Mouse (Mus musculus) embryonic facial prominence, embryonic 13.5 days (tissue): ENCODE measurements at regions not wholly inside any gene's neighbourhood (a gene's known extent, or its start where the extent isn't known, plus 50 kb on each side); places are given as distances from the start of the nearest gene placed in this dataset.

Experiments used
- ATAC-seq: fragments of 200-750 bp; cut with Nextera tagmentation; 2 replicates; pipeline ENCODE4 v1.8.0; 2017; ENCODE audit warnings: low read depth; ENCODE audit not compliant: insufficient number of reproducible peaks, insufficient read depth, low FRiP score, low TSS enrichment
- H3K27ac ChIP-seq: fragments of 300-500 bp; sonication (generic); 2 replicates; pipeline ENCODE4 v1.5.1; 2015; ENCODE audit warnings: moderate library complexity, mild to moderate bottlenecking, inconsistent platforms
- H3K27me3 ChIP-seq: fragments of 300-500 bp; sonication (generic); 2 replicates; pipeline ENCODE4 v1.6.1; 2015; ENCODE audit warnings: mild to moderate bottlenecking, inconsistent platforms
- H3K36me3 ChIP-seq: fragments of 300-500 bp; sonication (generic); 2 replicates; pipeline ENCODE4 v1.6.1; 2015; ENCODE audit warnings: mild to moderate bottlenecking, inconsistent platforms
- H3K4me1 ChIP-seq: fragments of 300-500 bp; sonication (generic); 2 replicates; pipeline ENCODE4 v1.6.1; 2015; ENCODE audit warnings: inconsistent platforms
- H3K4me2 ChIP-seq: fragments of 300-500 bp; sonication (generic); 2 replicates; pipeline ENCODE4 v1.6.1; 2015; ENCODE audit warnings: moderate library complexity, mild to moderate bottlenecking, inconsistent platforms
- H3K4me3 ChIP-seq: fragments of 300-500 bp; sonication (generic); 2 replicates; pipeline ENCODE4 v1.5.1; 2015; ENCODE audit warnings: mild to moderate bottlenecking, inconsistent platforms
- H3K9ac ChIP-seq: fragments of 300-500 bp; sonication (generic); 2 replicates; pipeline ENCODE4 v1.6.1; 2015; ENCODE audit warnings: mild to moderate bottlenecking, inconsistent platforms
- H3K9me3 ChIP-seq: fragments of 300-500 bp; sonication (generic); 2 replicates; pipeline ENCODE4 v1.6.1; 2016; ENCODE audit warnings: inconsistent platforms
- whole genome bisulfite sequencing: fragments of 180-500 bp; shearing (Covaris S2); methylation state at CpG from one replicate; pipeline ENCODE4 v1.1.7; 2015; ENCODE audit warnings: mixed read lengths; 5-methylcytosine and 5-hydroxymethylcytosine counted together

GRCm38 (mm10) chr8:26266384-26266783, 147.1 kb downstream of the Gm45692 start:
- 18% methylated on average over 4 of the region's 4 CpGs for WGBS
- peak overlapping the region; percentile 51; the same call in 1 of the 2 replicates for H3K27ac ChIP-seq
- H3K4me3 ChIP-seq: no peak overlapping the region
- H3K4me2 ChIP-seq: no peak overlapping the region
- H3K4me1 ChIP-seq: peaks cover 47% of the 10 kb centered on the region
- 0 out of 2 replicates have a peak, but pooled peaks cover 3% of the 10 kb centered on the region for H3K27me3 ChIP-seq
- H3K36me3 ChIP-seq: no peaks in the 10 kb centered on the region
- ATAC-seq: no peak
- H3K9me3 ChIP-seq: no peaks in the 10 kb centered on the region
- H3K9ac ChIP-seq: no peak overlapping the region

- no peak overlapping the region for H3K4me2 ChIP-seq
- no peak overlapping the region for H3K4me3 ChIP-seq
- no peaks in the 10 kb centered on the region for H3K36me3 ChIP-seq
- ATAC-seq: no peak
- H3K27me3 ChIP-seq: peaks cover 3% of the 10 kb centered on the region; the same call in 1 of the 2 replicates
- no peaks in the 10 kb centered on the region for H3K9me3 ChIP-seq
- peaks cover 47% of the 10 kb centered on the region for H3K4me1 ChIP-seq
- 61% methylated on average over 4 of the region's 4 CpGs for WGBS
- H3K27ac ChIP-seq: 0 out of 2 replicates have a peak overlapping the region, but pooled peaks have one; percentile 60
- 0 out of 2 replicates have a peak overlapping the region, but pooled peaks have one; percentile 32 for H3K9ac ChIP-seq
Observed at GRCm38 (mm10) chr8:26267569-26267968, 148.2 kb downstream of the Gm45692 start.

GRCm38 (mm10) chr8:26268751-26269415, 149.5 kb downstream of the Gm45692 start:
- Histone ChIP-seq H3K4me2 (no peak overlapping the region), H3K4me1 (peaks cover 60% of the 10 kb centered on the region), H3K9ac (no peak overlapping the region), H3K36me3 (no peaks in the 10 kb centered on the region), H3K27me3 (peaks cover 3% of the 10 kb centered on the region; the same call in 1 of the 2 replicates), H3K9me3 (no peaks in the 10 kb centered on the region), H3K4me3 (no peak overlapping the region), H3K27ac (no peak overlapping the region)
- WGBS: 40% methylated on average over 17 of the region's 17 CpGs
- ATAC-seq: no peak

- H3K27ac ChIP-seq: no peak overlapping the region
- no peak overlapping the region for H3K9ac ChIP-seq
- H3K4me3 ChIP-seq: no peak overlapping the region
- 32% methylated on average over 4 of the region's 4 CpGs for WGBS
- H3K27me3 ChIP-seq: peaks cover 9% of the 10 kb centered on the region
- H3K4me2 ChIP-seq: no peak overlapping the region
- ATAC-seq: no peak
- H3K4me1 ChIP-seq: peaks cover 33% of the 10 kb centered on the region
- no peaks in the 10 kb centered on the region for H3K36me3 ChIP-seq
- no peaks in the 10 kb centered on the region for H3K9me3 ChIP-seq
Observed at GRCm38 (mm10) chr8:26272110-26272509, 152.8 kb downstream of the Gm45692 start.

- H3K9ac ChIP-seq: 0 out of 2 replicates have a peak overlapping the region, but pooled peaks have one; percentile 44
- peak overlapping the region; percentile 46 for H3K4me2 ChIP-seq
- peak overlapping the region; percentile 12; the same call in 1 of the 2 replicates for H3K27ac ChIP-seq
- no peaks in the 10 kb centered on the region for H3K36me3 ChIP-seq
- ATAC-seq: no peak
- WGBS: 35% methylated on average over 21 of the region's 21 CpGs
- H3K4me1 ChIP-seq: peaks cover 28% of the 10 kb centered on the region
- H3K9me3 ChIP-seq: no peaks in the 10 kb centered on the region
- H3K4me3 ChIP-seq: peak overlapping the region; percentile 16; the same call in 1 of the 2 replicates
- peaks cover 9% of the 10 kb centered on the region for H3K27me3 ChIP-seq
Observed at GRCm38 (mm10) chr8:26272675-26273414, 153.5 kb downstream of the Gm45692 start.

GRCm38 (mm10) chr8:26273415-26273760, 154.1 kb downstream of the Gm45692 start:
- peak; percentile 32; the same call in 1 of the 2 replicates for ATAC-seq
- Histone ChIP-seq H3K4me1 (peaks cover 27% of the 10 kb centered on the region), H3K27ac (0 out of 2 replicates have a peak overlapping the region, but pooled peaks have one; percentile 33), H3K9me3 (no peaks in the 10 kb centered on the region), H3K27me3 (peaks cover 9% of the 10 kb centered on the region), H3K4me3 (peak overlapping the region; percentile 16; the same call in 1 of the 2 replicates), H3K36me3 (no peaks in the 10 kb centered on the region), H3K9ac (peak overlapping the region; percentile 44; the same call in 1 of the 2 replicates), H3K4me2 (peak overlapping the region; percentile 46)
- 2% methylated on average over 12 of the region's 12 CpGs for WGBS

GRCm38 (mm10) chr8:26273792-26274191, 154.5 kb downstream of the Gm45692 start:
- ATAC-seq: no peak
- Histone ChIP-seq H3K4me3 (no peak overlapping the region), H3K36me3 (no peaks in the 10 kb centered on the region), H3K4me2 (peak overlapping the region; percentile 46; the same call in 1 of the 2 replicates), H3K4me1 (peaks cover 23% of the 10 kb centered on the region), H3K9me3 (no peaks in the 10 kb centered on the region), H3K9ac (peak overlapping the region; percentile 44; the same call in 1 of the 2 replicates), H3K27me3 (peaks cover 9% of the 10 kb centered on the region), H3K27ac (0 out of 2 replicates have a peak overlapping the region, but pooled peaks have one; percentile 33)
- 52% methylated on average over 5 of the region's 5 CpGs for WGBS

GRCm38 (mm10) chr8:26274481-26274880, 155.1 kb downstream of the Gm45692 start:
- no peak overlapping the region for H3K4me3 ChIP-seq
- peaks cover 6% of the 10 kb centered on the region for H3K27me3 ChIP-seq
- H3K4me2 ChIP-seq: no peak overlapping the region
- no peaks in the 10 kb centered on the region for H3K36me3 ChIP-seq
- H3K9ac ChIP-seq: no peak overlapping the region
- 90% methylated on average over 6 of the region's 6 CpGs for WGBS
- H3K27ac ChIP-seq: no peak overlapping the region
- no peaks in the 10 kb centered on the region for H3K9me3 ChIP-seq
- no peak for ATAC-seq
- H3K4me1 ChIP-seq: peaks cover 17% of the 10 kb centered on the region; the same call in 1 of the 2 replicates

GRCm38 (mm10) chr8:26282156-26282935, 163.0 kb downstream of the Gm45692 start:
- H3K4me3 ChIP-seq: no peak overlapping the region
- no peak for ATAC-seq
- H3K27me3 ChIP-seq: no peaks in the 10 kb centered on the region
- no peak overlapping the region for H3K9ac ChIP-seq
- peaks cover 16% of the 10 kb centered on the region for H3K4me1 ChIP-seq
- peaks cover 5% of the 10 kb centered on the region; the same call in 1 of the 2 replicates for H3K9me3 ChIP-seq
- no peaks in the 10 kb centered on the region for H3K36me3 ChIP-seq
- WGBS: 63% methylated on average over 11 of the region's 11 CpGs
- H3K4me2 ChIP-seq: no peak overlapping the region
- no peak overlapping the region for H3K27ac ChIP-seq

- Histone ChIP-seq H3K4me2 (no peak overlapping the region), H3K9me3 (peaks cover 5% of the 10 kb centered on the region; the same call in 1 of the 2 replicates), H3K4me1 (peaks cover 27% of the 10 kb centered on the region), H3K27me3 (no peaks in the 10 kb centered on the region), H3K36me3 (no peaks in the 10 kb centered on the region), H3K27ac (no peak overlapping the region), H3K9ac (no peak overlapping the region), H3K4me3 (no peak overlapping the region)
- no peak for ATAC-seq
- 28% methylated on average over 2 of the region's 2 CpGs for WGBS
Observed at GRCm38 (mm10) chr8:26283957-26284356, 164.6 kb downstream of the Gm45692 start.

GRCm38 (mm10) chr8:26287665-26288064, 168.3 kb downstream of the Gm45692 start:
- Histone ChIP-seq H3K4me1 (peaks cover 22% of the 10 kb centered on the region), H3K36me3 (no peaks in the 10 kb centered on the region), H3K9ac (no peak overlapping the region), H3K4me2 (no peak overlapping the region), H3K4me3 (no peak overlapping the region), H3K27ac (no peak overlapping the region), H3K27me3 (no peaks in the 10 kb centered on the region), H3K9me3 (peaks cover 5% of the 10 kb centered on the region; the same call in 1 of the 2 replicates)
- 19% methylated on average over 6 of the region's 6 CpGs for WGBS
- ATAC-seq: no peak
